Mouse (Mus musculus) spleen, adult 2 months (tissue): Measurements from ENCODE around the gene Gm20390.

Experiments used
- CTCF ChIP-seq: fragments of 200-500 bp; IDR thresholded peaks from 2 replicates; pipeline ENCODE4 v1.5.1; 2011; ENCODE audit warnings: mild to moderate bottlenecking, inconsistent platforms; ENCODE audit not compliant: insufficient read depth, insufficient read length, insufficient replicate concordance; ENCODE audit errors: extremely low read depth
- POLR2A ChIP-seq: fragments of 200-500 bp; IDR thresholded peaks from 2 replicates; pipeline ENCODE4 v1.6.1; 2011; ENCODE audit warnings: low read depth, low read length, inconsistent platforms

DNA sequence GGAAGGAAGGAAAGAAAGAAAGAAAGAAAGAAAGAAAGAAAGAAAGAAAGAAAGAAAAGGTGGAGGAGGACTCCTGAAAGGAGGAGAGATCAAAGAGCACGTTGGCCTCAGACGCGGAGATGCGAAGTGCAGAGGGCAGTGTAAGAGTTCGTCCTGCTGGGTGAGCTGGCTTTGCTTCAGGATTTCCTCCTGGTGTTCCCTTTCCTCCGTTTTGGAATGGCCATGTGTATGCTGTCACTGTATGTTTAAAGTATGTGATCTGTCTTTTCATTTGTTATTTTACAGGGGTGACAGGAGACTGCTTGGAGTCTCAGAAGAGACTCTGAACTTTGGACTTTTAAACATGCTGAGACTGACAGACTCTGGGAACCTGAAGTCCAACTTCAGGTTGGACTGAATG, 6.6 kb downstream of the Gm20390 start:
- no peak for TF ChIP-seq CTCF
- no peak for TF ChIP-seq POLR2A
